Mouse (Mus musculus): Measurements from ENCODE around the gene Abca9.

- no peak for TF ChIP-seq POLR2A (IDR thresholded peaks at IDR 0.05; ENCODE audit: low read depth, low read length)
- TF ChIP-seq CTCF (IDR thresholded peaks at IDR 0.05; ENCODE audit: borderline replicate concordance, insufficient read depth, low read length) = no peak
Observed at GRCm38 (mm10) chr11:110095858-110096257, 72.1 kb downstream of the Abca9 start, which contains the start of gene Abca8a.

Data from embryonic fibroblast, embryonic 13.5 days (primary cell).